Comparison of ENCODE assay signal across 8 mouse cellular contexts in genomic region chr17:32965623-32966290, GRCm38 (mm10). TPM values are rescaled to one million over a fixed set of nuclear protein-coding genes. Genes with fewer than 3 reads are reported as not detected.
DNase-seq lines count a peak whose midpoint lies in the region; ATAC-seq and TF ChIP-seq lines count a peak whose summit lies in the region.

Gene Zfp472, plus strand, starts transcription at chr17:32965814.

- H3K4me3 ChIP-seq in cortical plate, adult 2 months (ENCODE audit: insufficient read depth, low read length) = peak within 1 kb of the TSS; percentile 99
- peak within 1 kb of the TSS; percentile 99 for H3K4me3 ChIP-seq in megakaryocyte, embryonic 14.5 days (replicated peaks)

- no peaks in the 10 kb centered on the region for H3K27me3 ChIP-seq in megakaryocyte, embryonic 14.5 days (replicated peaks)

- H3K27ac ChIP-seq in cortical plate, adult 2 months (ENCODE audit: insufficient read depth, low read length) = no peak within 1 kb of the TSS

- DNase-seq in gastrocnemius, adult 8-10 months (ENCODE audit: low spot score in 2 of 2) = peak; percentile 83 to 86
- DNase-seq in hindlimb bud, embryonic 11.5 days (ENCODE audit: extremely low spot score, low read depth, low spot score) = peak; percentile 90
- peak; percentile 84 to 87 for DNase-seq in left cerebral cortex, adult 8-10 months (ENCODE audit: low spot score in 2 of 2)
- peak; percentile 94 for DNase-seq in right cerebral cortex, postnatal 10 days (ENCODE audit: low spot score in 2 of 2)
- peak; percentile 84 for DNase-seq in urinary bladder, postnatal 25 days (ENCODE audit: low spot score)

- ATAC-seq in activated CD4-positive, CD25-positive, alpha-beta regulatory T cell, adult 4 months = peak; percentile 93

- TF ChIP-seq POLR2A in cortical plate, adult 2 months (IDR thresholded peaks at IDR 0.05; ENCODE audit: extremely low read depth, insufficient read depth, low read length) = peak; percentile 28

- no peak for TF ChIP-seq CTCF in cortical plate, adult 2 months (IDR thresholded peaks at IDR 0.05; ENCODE audit: extremely low read depth, insufficient read depth, low read length)

- H3K4me1 ChIP-seq in cortical plate, adult 2 months (ENCODE audit: control insufficient read depth, insufficient read depth, low read length) = no peaks in the 10 kb centered on the region
- peaks cover 15% of the 10 kb centered on the region for H3K4me1 ChIP-seq in megakaryocyte, embryonic 14.5 days

- no peaks in the 10 kb centered on the region for H3K36me3 ChIP-seq in megakaryocyte, embryonic 14.5 days (replicated peaks; ENCODE audit: low read length)

- H3K9me3 ChIP-seq in megakaryocyte, embryonic 14.5 days = no peaks in the 10 kb centered on the region

RNA-seq across cellular contexts. Expression of gene Zfp472, which starts in this region (rescaled TPM):
- polyA plus RNA-seq in activated CD4-positive, CD25-positive, alpha-beta regulatory T cell, adult 4 months (2017; shearing (Covaris generic)) = 10 to 100 TPM; 24.7 to 27.8 TPM
- polyA plus RNA-seq in cortical plate, adult 2 months (2012; rRNA removed) = 3.1 and 3.2 TPM in 2 replicates
- 1 to 10 TPM; 1.1 to 1.7 (median 1.4) TPM for total RNA-seq in gastrocnemius, adult 8-10 months (2022)
- 1 to 10 TPM; 4.8 to 7.0 (median 5.9) TPM for total RNA-seq in left cerebral cortex, adult 8-10 months (2022)
- 0.04 TPM in 1 of 2 replicates, not detected in the other for polyA plus RNA-seq in megakaryocyte, embryonic 14.5 days (2012; ENCODE audit: insufficient read depth, low replicate concordance)
